Mouse (Mus musculus) spleen, postnatal 4 days (tissue): ENCODE measurements around the gene 1700020N01Rik.

Source experiments
- DNase-seq, 2 experiments: peaks; one replicate each; pipeline ENCODE4 v3.0.0; 2022; ENCODE audit warnings: low spot score in 2 of 2

The 1700020N01Rik gene

GRCm38 (mm10) chr10:21604476-21604875 lies 11.5 kb downstream of the 1700020N01Rik start:
- no peak for DNase-seq

GRCm38 (mm10) chr10:21605011-21605571 lies 12.1 kb downstream of the 1700020N01Rik start:
- DNase-seq, result no peak

DNA sequence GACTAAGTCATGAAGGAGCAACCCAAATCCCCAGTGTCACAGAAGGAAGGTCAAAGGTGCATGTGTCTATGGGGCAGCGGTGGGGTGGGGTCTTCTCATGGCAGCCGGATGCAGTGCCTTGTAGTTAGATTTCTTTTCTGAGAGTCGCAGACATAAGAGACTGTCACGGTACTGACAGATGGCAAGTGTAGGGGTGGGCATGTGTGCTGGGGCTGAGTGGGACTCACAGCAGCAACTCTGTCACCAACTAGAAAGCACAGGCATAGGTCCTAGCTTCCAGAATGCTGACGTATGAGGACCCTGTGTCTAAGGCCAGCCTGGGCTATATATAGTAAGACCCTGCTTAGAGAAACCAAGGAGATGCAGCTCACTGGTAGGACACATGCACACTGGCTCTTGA lies 12.7 kb downstream of the 1700020N01Rik start:
- DNase-seq, result no peak

- no peak for DNase-seq
These were observed 14.0 kb downstream of the 1700020N01Rik start for GRCm38 (mm10) chr10:21606931-21607330.

GRCm38 (mm10) chr10:21609583-21609982 lies 16.6 kb downstream of the 1700020N01Rik start:
- DNase-seq, result no peak

DNA sequence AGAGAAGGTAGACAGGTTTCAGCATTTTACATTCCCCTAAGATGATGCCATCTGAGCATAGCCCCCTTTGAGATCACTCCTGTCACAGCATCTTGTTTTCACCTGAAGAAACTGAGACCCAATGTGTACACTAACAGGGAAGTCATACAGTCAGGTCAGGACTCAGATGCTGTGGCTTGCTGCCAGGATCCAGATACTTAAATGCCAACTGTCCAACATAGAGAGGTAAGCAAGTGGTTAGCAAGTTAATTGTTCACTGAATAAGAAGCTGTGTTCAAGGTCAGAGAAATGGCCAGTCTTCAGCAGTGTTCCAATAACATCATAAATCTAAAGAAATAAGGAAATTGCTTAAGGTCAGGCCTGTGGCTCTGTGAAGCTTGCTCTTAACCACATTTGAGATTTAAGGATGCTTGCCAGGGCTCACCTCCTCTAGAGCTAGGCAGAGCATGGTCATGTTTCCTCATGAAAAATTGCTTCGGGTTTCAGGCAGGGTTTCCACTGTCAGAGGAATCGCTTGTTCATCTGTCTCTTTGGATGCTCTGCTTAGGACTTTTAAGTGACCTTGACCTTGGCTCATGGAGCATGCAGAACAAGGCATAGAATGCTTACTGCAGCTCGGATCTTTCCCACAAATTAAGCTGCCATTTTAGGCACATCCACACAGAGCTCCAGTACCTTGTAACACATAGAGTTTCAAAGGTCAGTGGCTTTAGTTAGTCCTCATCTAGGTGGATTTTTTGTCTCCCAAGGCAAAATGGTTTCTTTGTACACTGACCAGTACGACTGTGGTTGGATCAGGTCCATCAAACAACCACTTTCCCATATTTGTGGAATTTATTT lies 20.3 kb downstream of the 1700020N01Rik start:
- no peak for DNase-seq

DNA sequence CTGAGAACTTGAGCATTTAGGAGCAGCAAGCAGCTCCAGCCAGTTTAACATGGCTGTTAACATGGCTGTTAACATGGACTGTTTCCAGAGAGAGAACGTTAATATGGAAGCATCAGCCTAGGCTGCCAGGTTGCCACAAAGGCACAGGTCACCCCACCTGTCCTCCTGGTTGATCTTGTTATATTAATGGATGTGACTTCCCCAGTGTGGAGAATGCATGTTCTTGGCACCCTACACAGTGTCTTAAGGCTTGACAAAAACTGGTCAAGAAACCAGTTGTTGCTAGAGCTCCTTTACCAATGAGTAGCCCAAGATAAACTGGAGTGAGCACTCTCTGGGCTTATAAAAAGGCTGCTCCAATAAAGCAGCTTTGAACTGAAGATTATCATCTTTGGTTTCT lies 21.6 kb downstream of the 1700020N01Rik start:
- DNase-seq, result no peak

DNA sequence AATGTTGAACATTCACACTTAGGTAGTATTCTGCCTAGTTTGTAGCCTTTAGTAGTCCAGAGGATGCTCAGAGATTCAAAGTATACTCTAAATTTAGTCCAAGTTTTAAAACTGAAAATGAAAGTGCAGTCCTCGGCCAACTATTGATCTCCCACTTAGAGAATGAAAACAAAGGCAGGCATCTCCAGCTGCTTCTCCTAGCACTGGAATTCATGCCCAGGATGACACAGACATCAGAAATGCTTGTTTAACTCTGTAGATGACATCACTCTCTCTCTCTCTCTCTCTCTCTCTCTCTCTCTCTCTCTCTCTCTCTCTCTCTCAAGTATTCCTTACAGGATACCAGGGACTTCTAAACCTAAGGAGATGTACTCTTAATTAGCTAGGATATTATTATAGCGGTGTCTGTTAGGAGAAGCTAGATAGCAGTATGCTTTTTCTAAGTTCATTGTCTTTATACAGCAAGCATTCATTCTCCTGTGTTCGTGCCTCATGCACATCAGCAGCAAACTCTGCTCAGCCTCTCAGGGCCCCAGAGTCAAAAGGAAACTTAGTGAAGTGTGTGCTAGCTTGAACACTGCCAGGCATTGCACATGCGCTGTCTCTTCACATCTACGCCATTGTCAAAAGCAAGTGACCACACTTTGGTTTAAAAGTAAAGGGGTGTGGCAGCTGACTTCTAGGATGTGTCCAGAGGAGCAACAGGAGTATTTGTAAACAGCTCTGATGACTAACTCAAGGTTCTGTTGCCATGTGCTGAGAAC lies 26.0 kb downstream of the 1700020N01Rik start:
- no peak for DNase-seq

DNA sequence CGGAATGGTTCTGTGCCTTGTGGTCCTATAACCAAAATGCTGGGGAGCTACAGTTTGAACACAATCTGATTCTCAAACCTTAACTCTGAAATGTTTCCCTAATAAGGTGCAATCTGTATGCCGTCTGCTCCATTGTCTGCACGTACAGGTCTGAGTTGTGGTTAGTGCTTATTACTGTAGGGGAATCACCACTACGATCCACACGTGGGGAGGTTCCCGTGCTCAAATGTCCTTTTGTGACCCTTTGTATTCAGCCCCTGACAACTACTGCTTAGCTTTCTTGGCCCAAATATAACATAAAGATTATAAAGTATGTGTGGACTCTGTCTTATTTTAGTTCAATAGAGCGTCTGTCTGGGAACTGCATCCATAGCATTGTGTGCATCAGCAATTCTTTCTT lies 29.1 kb downstream of the 1700020N01Rik start:
- no peak for DNase-seq

DNA sequence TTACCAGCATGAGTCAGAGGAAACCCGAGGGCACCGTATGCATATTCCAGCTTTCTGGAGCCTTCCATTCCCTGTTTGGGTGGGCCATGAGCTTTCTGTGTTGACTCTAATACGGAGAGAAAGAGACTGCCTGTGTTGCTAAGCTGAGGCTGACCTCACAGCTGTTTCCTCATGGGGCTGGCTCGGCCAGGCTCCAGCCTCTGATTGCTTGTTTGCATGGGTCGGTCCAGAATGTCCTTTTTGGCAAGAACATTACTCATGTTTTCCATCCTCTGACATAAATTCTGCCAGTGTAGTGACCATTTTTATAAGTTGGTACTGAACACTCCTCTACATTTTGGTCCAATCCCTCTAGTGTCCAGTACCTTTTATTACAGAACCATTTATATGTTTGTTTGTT lies 35.6 kb downstream of the 1700020N01Rik start:
- DNase-seq, result no peak

DNA sequence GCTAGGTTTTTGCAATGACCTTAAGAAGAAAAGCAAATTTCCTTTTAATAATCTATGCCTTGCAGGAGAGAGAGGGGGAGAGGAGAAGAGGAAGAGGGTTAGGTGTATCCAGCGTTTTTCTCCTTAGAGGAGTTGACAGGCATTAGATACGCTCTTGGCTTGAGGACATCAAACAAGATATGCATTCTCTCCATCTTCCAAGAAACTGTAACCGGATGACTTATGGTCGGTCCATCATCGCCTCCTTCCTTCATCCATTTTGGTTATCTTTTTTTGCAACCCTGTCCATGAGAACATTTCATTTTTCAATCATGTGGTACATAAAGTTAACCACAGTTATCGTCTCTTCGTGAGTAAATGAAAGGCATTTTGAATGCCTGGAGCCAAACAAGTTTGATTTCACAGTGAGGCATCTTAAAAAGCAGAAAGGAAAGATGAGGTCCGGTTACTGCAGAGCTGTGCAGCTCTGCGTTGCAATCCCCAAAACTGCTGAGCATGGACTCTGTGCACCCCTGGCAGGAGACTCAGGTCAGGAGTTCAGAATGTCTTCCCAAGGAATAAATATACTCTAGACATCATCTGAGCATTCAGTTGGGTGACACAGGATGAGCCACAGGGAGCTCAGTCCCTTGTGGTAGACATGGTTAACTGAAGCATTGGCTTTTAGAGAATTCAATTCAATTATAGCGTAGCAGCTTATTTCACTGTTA lies 36.2 kb downstream of the 1700020N01Rik start:
- no peak for DNase-seq

GRCm38 (mm10) chr10:21631481-21631880 lies 38.5 kb downstream of the 1700020N01Rik start:
- DNase-seq, result no peak

DNA sequence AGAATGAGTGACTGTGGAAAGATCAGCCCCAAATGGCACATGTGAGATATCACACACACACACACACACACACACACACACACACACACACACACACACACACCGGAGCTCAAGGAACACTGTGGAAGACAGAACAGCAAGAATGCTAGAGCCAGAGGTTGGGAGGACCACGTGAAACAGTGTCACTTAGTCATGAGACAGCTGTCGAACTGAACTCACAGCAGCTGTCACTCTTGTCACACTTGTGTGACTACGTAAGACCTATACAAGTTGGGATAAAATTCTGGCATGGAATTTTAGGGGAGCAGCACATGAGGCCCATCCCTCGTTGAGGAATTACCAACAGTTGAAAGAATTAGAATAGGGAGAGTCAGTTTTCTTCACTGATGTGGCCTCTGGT lies 39.7 kb downstream of the 1700020N01Rik start:
- DNase-seq, result no peak

- no peak for DNase-seq
These were observed 43.2 kb downstream of the 1700020N01Rik start for GRCm38 (mm10) chr10:21635988-21636710.

- DNase-seq, result no peak
These were observed 43.8 kb downstream of the 1700020N01Rik start for GRCm38 (mm10) chr10:21636711-21637081.

- no peak for DNase-seq
These were observed 58.4 kb downstream of the 1700020N01Rik start for GRCm38 (mm10) chr10:21651388-21651787.

- DNase-seq, result no peak
These were observed 59.7 kb downstream of the 1700020N01Rik start for GRCm38 (mm10) chr10:21652426-21653345.

DNA sequence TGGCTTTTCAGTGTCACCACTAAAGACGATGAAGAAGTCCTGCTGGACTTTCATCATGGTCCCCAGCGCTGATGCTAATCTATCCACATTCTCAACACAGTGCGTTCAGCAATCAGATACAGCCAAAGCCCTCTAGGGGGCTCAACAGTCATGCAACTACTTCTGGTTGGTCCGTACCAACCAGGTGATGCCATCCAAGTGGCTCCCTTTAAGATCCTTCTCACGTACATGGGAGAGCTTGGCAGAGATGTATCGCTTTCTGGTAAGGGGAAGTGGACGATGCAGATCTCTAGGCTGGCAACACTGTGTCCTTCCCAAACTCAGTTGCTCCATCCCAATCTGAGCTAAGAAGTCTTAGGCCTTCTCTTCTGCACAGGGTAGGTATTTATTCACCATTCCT lies 60.5 kb downstream of the 1700020N01Rik start:
- no peak for DNase-seq

DNA sequence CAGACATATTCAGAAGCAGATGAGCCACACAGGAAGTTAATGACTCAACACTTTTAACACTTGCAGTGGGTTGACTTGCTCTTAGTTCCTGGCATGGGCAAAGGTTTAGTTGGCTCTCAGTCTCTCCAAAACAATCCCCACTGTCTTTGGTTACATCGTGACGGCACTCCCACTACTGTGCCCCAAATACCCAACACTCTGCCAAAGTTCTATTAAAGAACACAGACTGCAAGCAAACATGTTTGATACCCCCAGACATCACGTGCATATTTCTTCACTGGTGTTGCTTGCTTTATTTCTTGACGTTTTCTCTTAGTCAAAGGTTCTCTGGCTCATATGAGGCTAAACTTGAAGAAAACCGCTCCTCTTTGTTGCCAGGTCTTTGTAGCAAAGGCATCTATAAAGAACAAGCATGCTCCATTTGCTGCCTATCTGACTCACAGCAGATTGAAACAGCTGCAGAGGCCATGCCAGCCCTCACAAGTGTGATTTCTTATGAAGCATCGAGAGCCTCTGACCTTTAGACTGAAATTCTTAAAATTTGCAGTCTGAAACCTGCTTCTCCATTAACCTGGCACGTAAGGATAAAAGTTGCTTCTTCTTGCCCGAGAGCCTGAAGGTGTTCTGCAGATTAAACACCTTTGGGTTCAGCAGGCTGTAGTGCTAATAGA lies 66.8 kb downstream of the 1700020N01Rik start:
- no peak for DNase-seq

- DNase-seq, result no peak
These were observed 76.0 kb downstream of the 1700020N01Rik start for GRCm38 (mm10) chr10:21668976-21669375.
